Mouse (Mus musculus): Measurements from ENCODE around the gene Ell3. TPM values are rescaled to one million over a fixed set of nuclear protein-coding genes. Genes with fewer than 3 reads are reported as not detected.

Gene Ell3
- polyA plus RNA-seq, 1 experiment from 2014 or later, result 1.00 TPM

DNA sequence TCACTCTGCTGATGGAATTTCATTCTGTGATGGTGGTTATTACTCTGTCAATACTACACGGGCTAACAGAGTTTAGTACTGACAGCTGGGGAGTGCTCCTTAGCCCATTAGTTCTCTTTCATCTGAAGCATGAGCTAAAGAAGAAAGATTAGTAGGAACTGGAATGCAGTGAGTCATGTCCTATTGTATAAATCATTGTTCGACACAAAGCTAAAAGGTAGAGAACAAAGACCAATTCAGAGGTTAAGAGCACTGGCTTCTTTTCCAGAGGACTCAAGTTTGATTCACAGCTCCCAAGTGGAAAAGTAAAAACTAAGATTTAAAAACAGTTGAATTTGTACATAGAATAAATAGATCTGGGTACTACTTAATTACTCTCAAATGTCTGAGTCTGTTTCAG, 16.0 kb upstream of the Ell3 start:
- Histone ChIP-seq H3K4me3 (no peak overlapping the region), H3K9ac (no peak overlapping the region), H3K36me3 (peaks cover 23% of the 10 kb centered on the region; the same call in 1 of the 2 replicates), H3K27ac (no peak overlapping the region), H3K4me1 (replicated peaks) (peaks cover 11% of the 10 kb centered on the region), H3K27me3 (no peaks in the 10 kb centered on the region), H3K4me2 (no peak overlapping the region), H3K9me3 (replicated peaks) (no peaks in the 10 kb centered on the region)
- no peak for ATAC-seq (replicated peaks; ENCODE audit: insufficient number of reproducible peaks, insufficient read depth, low FRiP score, low read depth)
- WGBS, result 62% methylated on average over 2 of the region's 2 CpGs

DNA sequence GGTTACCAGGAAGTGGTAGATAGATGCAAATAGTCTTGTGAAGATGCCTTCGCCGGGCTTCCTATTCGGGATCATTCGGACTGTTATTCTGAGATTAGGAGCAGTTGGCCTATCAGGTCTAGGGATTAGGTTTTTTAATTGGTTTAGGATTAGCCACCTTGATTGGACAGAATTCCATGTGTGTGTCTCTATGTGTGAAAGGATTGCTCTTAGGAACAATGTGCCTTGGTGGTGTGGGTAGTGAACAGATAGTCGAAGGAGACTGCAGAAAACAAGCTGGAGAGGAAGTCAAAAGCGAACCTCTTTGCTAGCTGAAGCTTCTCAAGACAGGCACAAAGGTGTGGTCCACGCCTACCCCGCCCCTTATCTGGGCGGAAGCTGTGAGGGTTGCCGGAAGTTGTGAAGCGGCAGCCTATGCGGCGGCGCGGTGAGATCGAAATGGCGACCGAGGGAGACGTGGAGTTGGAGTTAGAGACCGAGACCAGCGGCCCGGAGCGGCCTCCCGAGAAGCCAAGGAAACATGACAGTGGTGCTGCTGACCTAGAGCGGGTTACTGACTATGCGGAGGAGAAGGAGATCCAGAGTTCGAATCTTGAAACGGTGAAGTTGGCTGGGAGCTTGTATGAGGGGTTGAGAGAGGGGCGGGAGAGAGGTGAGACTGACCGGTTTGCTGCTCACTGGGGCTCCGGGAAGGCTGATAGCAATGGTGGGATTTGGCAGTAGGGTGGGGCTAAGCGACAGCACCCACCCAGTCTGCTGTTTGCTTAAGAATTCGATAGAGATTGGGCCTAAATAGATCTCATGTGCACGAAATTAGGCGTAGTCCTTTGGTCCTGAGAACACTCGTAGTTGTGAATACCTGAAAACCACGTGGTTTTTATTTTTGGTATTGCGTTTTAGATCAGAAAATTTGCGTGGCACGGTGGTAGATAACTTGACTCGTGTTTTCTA, 12.9 kb upstream of the Ell3 start, which contains the start of gene Serinc4:
Gene Serinc4, minus strand, starts transcription at position 90 of the 951 bp plus-strand sequence.
- WGBS, result 3% methylated on average over 41 of the region's 41 CpGs
- no peaks in the 10 kb centered on the region for H3K9me3 ChIP-seq (replicated peaks)
- H3K9ac ChIP-seq, result peak within 1 kb of the TSS; percentile 70
- peak within 1 kb of the TSS; percentile 65 for H3K4me2 ChIP-seq
- peak within 1 kb of the TSS; percentile 78 for H3K27ac ChIP-seq
- H3K27me3 ChIP-seq, result no peaks in the 10 kb centered on the region
- peak within 1 kb of the TSS; percentile 72 for H3K4me3 ChIP-seq
- peaks cover 45% of the 10 kb centered on the region; the same call in 1 of the 2 replicates for H3K36me3 ChIP-seq
- peak; percentile 88 for ATAC-seq (replicated peaks; ENCODE audit: insufficient number of reproducible peaks, insufficient read depth, low FRiP score, low read depth)
- peaks cover 31% of the 10 kb centered on the region for H3K4me1 ChIP-seq (replicated peaks)

DNA sequence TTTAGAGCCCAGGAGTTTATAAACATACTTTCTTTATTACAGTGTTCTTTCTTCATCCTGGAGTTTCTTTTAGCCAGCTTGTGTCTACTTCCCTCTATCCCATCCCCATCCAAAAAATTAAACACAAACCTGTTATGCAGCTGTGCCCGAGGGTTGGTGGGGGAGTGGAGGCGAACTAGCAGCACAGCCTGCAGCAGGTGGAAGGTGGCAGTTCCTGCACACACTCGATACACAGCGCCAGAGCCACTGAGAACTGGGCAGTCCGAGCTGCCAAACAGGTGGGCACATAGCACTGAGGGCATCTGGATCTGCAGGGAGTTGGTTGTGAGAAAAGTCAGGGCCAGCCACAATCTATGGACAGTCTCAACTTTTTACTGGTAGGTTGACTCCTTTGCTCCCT, 11.5 kb upstream of the Ell3 start:
- H3K4me1 ChIP-seq (replicated peaks), result peaks cover 39% of the 10 kb centered on the region
- 69% methylated on average over 5 of the region's 5 CpGs for WGBS
- no peak for ATAC-seq (replicated peaks; ENCODE audit: insufficient number of reproducible peaks, insufficient read depth, low FRiP score, low read depth)

DNA sequence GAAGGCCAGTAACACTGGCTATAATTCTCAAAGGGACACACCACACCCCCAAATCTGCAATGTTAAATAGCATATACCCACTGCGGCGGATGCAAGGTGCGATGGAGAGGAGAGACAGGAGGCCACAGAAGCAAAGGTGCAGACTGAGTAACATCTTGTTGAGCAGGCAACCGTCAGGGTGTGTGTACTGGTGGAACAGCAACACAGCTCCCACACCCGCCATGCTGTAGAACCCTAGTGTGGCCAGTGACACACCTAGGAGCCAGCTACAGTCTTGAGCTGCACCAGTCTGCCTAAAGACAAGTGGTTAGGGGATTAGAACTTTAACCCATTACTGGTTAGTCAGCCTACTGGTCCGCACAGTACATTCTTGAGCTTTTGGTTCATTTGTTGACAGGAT, 9.8 kb upstream of the Ell3 start:
- Histone ChIP-seq H3K27ac (peak overlapping the region; percentile 73), H3K27me3 (no peaks in the 10 kb centered on the region), H3K4me3 (no peak overlapping the region), H3K4me2 (no peak overlapping the region), H3K9me3 (replicated peaks) (no peaks in the 10 kb centered on the region), H3K36me3 (peaks cover 32% of the 10 kb centered on the region), H3K9ac (no peak overlapping the region), H3K4me1 (replicated peaks) (peaks cover 44% of the 10 kb centered on the region)
- ATAC-seq (replicated peaks; ENCODE audit: insufficient number of reproducible peaks, insufficient read depth, low FRiP score, low read depth), result no peak
- 80% methylated on average over 6 of the region's 6 CpGs for WGBS

More for the DNA sequence above, 11.5 kb upstream of the Ell3 start:
- Histone ChIP-seq H3K9ac (no peak overlapping the region), H3K9me3 (replicated peaks) (no peaks in the 10 kb centered on the region), H3K27ac (no peak overlapping the region), H3K4me2 (no peak overlapping the region), H3K27me3 (no peaks in the 10 kb centered on the region), H3K36me3 (peaks cover 41% of the 10 kb centered on the region), H3K4me3 (no peak overlapping the region)

GRCm38 (mm10) chr2:121452990-121453389, 8.9 kb upstream of the Ell3 start, which contains the start of gene Hypk:
Gene Hypk (plus strand): TSS chr2:121453290.
- ATAC-seq (replicated peaks; ENCODE audit: insufficient number of reproducible peaks, insufficient read depth, low FRiP score, low read depth), result no peak
- Histone ChIP-seq H3K36me3 (peaks cover 25% of the 10 kb centered on the region), H3K4me2 (peak within 1 kb of the TSS; percentile 26), H3K4me3 (no peak within 1 kb of the TSS), H3K9me3 (replicated peaks) (no peaks in the 10 kb centered on the region), H3K27ac (peak within 1 kb of the TSS; percentile 73), H3K27me3 (no peaks in the 10 kb centered on the region), H3K4me1 (replicated peaks) (peaks cover 45% of the 10 kb centered on the region), H3K9ac (0 out of 2 replicates have a peak within 1 kb of the TSS, but pooled peaks have one; percentile 10)
- 39% methylated on average over 4 of the region's 4 CpGs for WGBS

DNA sequence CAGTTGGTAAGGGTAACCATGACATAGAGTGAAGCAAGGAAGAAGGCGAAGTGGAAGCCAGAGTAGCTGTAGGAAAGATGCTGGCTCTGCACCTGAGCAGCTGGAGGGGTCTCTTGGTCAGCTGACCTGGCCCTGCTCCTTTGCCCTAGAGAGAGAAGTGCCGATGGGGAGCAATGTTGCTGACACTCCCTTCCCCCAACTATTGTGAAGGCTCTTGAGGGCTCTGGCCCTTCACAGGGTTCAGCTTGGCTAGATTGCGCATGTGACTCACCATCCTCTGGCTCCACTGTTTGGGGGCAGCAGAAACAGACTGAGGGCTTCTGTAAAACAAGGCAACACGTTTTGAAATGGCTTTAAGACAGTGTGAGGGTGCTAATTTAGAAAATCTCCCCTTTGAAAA, 8.3 kb upstream of the Ell3 start:
- no peak overlapping the region for H3K4me3 ChIP-seq
- 58% methylated on average over 4 of the region's 4 CpGs for WGBS
- no peak overlapping the region for H3K9ac ChIP-seq
- H3K9me3 ChIP-seq (replicated peaks), result no peaks in the 10 kb centered on the region
- H3K27ac ChIP-seq, result peak overlapping the region; percentile 73
- H3K36me3 ChIP-seq, result peaks cover 25% of the 10 kb centered on the region
- ATAC-seq (replicated peaks; ENCODE audit: insufficient number of reproducible peaks, insufficient read depth, low FRiP score, low read depth), result no peak
- H3K27me3 ChIP-seq, result no peaks in the 10 kb centered on the region
- peaks cover 43% of the 10 kb centered on the region for H3K4me1 ChIP-seq (replicated peaks)
- peak overlapping the region; percentile 26; the same call in 1 of the 2 replicates for H3K4me2 ChIP-seq

DNA sequence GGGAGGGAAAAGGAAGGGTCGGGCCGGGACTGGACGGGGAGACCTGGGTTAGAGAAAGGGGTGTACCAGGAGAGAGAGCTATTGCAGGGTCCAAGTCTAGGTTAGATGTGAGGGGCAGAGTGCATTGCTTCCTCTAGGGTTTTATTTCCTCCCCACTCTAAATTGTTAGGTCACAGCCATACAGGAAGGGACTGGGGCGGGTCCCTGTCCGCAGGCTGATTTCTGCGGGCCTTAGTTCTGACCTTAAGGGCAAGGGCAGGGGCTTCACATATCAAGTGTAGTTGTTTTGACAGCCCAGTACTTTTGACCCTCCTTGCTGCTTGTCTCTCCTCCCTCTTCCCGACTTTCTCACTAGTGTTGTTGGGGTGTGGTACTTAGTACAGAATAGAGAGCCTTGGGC, 6.0 kb upstream of the Ell3 start:
- H3K27me3 ChIP-seq, result no peaks in the 10 kb centered on the region
- ATAC-seq (replicated peaks; ENCODE audit: insufficient number of reproducible peaks, insufficient read depth, low FRiP score, low read depth), result no peak
- peak overlapping the region; percentile 98 for H3K27ac ChIP-seq
- H3K4me1 ChIP-seq (replicated peaks), result peaks cover 38% of the 10 kb centered on the region
- no peaks in the 10 kb centered on the region for H3K9me3 ChIP-seq (replicated peaks)
- WGBS, result 0% methylated on average over 7 of the region's 7 CpGs
- peak overlapping the region; percentile 99 for H3K4me3 ChIP-seq
- H3K9ac ChIP-seq, result peak overlapping the region; percentile 100
- H3K4me2 ChIP-seq, result peak overlapping the region; percentile 79
- H3K36me3 ChIP-seq, result peaks cover 25% of the 10 kb centered on the region

GRCm38 (mm10) chr2:121449545-121450011, 5.5 kb upstream of the Ell3 start:
- peaks cover 25% of the 10 kb centered on the region for H3K36me3 ChIP-seq
- peak overlapping the region; percentile 100 for H3K9ac ChIP-seq
- H3K27ac ChIP-seq, result peak overlapping the region; percentile 98
- WGBS, result under 1% methylated on average over 54 of the region's 54 CpGs
- H3K27me3 ChIP-seq, result no peaks in the 10 kb centered on the region
- peak overlapping the region; percentile 99 for H3K4me3 ChIP-seq
- no peaks in the 10 kb centered on the region for H3K9me3 ChIP-seq (replicated peaks)
- H3K4me2 ChIP-seq, result peak overlapping the region; percentile 79
- peaks cover 38% of the 10 kb centered on the region for H3K4me1 ChIP-seq (replicated peaks)
- ATAC-seq (replicated peaks; ENCODE audit: insufficient number of reproducible peaks, insufficient read depth, low FRiP score, low read depth), result peak; percentile 21

GRCm38 (mm10) chr2:121448739-121449535, 4.9 kb upstream of the Ell3 start, which contains the start of gene Serf2:
Gene Serf2 (plus strand): TSS chr2:121449195.
- peak; percentile 97 for ATAC-seq (replicated peaks; ENCODE audit: insufficient number of reproducible peaks, insufficient read depth, low FRiP score, low read depth)
- no peaks in the 10 kb centered on the region for H3K9me3 ChIP-seq (replicated peaks)
- under 1% methylated on average over 74 of the region's 74 CpGs for WGBS
- peak within 1 kb of the TSS; percentile 99 for H3K4me3 ChIP-seq
- peaks cover 20% of the 10 kb centered on the region for H3K36me3 ChIP-seq
- peaks cover 36% of the 10 kb centered on the region for H3K4me1 ChIP-seq (replicated peaks)
- peak within 1 kb of the TSS; percentile 100 for H3K9ac ChIP-seq
- H3K4me2 ChIP-seq, result peak within 1 kb of the TSS; percentile 82
- peak within 1 kb of the TSS; percentile 98 for H3K27ac ChIP-seq
- no peaks in the 10 kb centered on the region for H3K27me3 ChIP-seq

GRCm38 (mm10) chr2:121448136-121448535, 4.1 kb upstream of the Ell3 start:
- H3K4me1 ChIP-seq (replicated peaks), result peaks cover 29% of the 10 kb centered on the region
- peak overlapping the region; percentile 99 for H3K4me3 ChIP-seq
- 16% methylated on average over 9 of the region's 9 CpGs for WGBS
- H3K27me3 ChIP-seq, result no peaks in the 10 kb centered on the region
- H3K9ac ChIP-seq, result peak overlapping the region; percentile 65
- no peaks in the 10 kb centered on the region for H3K9me3 ChIP-seq (replicated peaks)
- H3K36me3 ChIP-seq, result peaks cover 13% of the 10 kb centered on the region
- no peak for ATAC-seq (replicated peaks; ENCODE audit: insufficient number of reproducible peaks, insufficient read depth, low FRiP score, low read depth)
- peak overlapping the region; percentile 82 for H3K4me2 ChIP-seq
- peak overlapping the region; percentile 98 for H3K27ac ChIP-seq

- Histone ChIP-seq H3K9me3 (replicated peaks) (no peaks in the 10 kb centered on the region), H3K27me3 (no peaks in the 10 kb centered on the region), H3K9ac (no peak overlapping the region), H3K4me1 (replicated peaks) (peaks cover 30% of the 10 kb centered on the region), H3K4me3 (no peak overlapping the region), H3K36me3 (peaks cover 3% of the 10 kb centered on the region), H3K4me2 (no peak overlapping the region), H3K27ac (no peak overlapping the region)
- no peak for ATAC-seq (replicated peaks; ENCODE audit: insufficient number of reproducible peaks, insufficient read depth, low FRiP score, low read depth)
- 85% methylated on average over 3 of the region's 3 CpGs for WGBS
Observed at GRCm38 (mm10) chr2:121447006-121447405, 2.9 kb upstream of the Ell3 start.
